Mouse (Mus musculus): Measurements from ENCODE around the gene Minar1.

Minar1 gene

GRCm38 (mm10) chr9:89623006-89623760 lies at the start of gene Minar1:
Minar1 (minus strand) TSS chr9:89623125.
- in situ Hi-C loops (cut with MboI; ENCODE audit: low pct_unique_long_range_greater_than_20kb in 1 of 2, low sequenced_read_pairs in 2 of 2, unreplicated experiment in 1 of 2) = no loop called here

- in situ Hi-C loops (cut with MboI; ENCODE audit: low pct_unique_long_range_greater_than_20kb in 1 of 2, low sequenced_read_pairs in 2 of 2, unreplicated experiment in 1 of 2) = no loop called here
Measured at GRCm38 (mm10) chr9:89669878-89670277, 47.0 kb upstream of the Minar1 start.

- in situ Hi-C loops (cut with MboI; ENCODE audit: low pct_unique_long_range_greater_than_20kb in 1 of 2, low sequenced_read_pairs in 2 of 2, unreplicated experiment in 1 of 2) = no loop called here
Measured at GRCm38 (mm10) chr9:89667306-89667942, 44.5 kb upstream of the Minar1 start.

GRCm38 (mm10) chr9:89650913-89651312 lies 28.0 kb upstream of the Minar1 start:
- in situ Hi-C loops (cut with MboI; ENCODE audit: low pct_unique_long_range_greater_than_20kb in 1 of 2, low sequenced_read_pairs in 2 of 2, unreplicated experiment in 1 of 2) = no loop called here

- in situ Hi-C loops (cut with MboI; ENCODE audit: low pct_unique_long_range_greater_than_20kb in 1 of 2, low sequenced_read_pairs in 2 of 2, unreplicated experiment in 1 of 2) = no loop called here
Measured at GRCm38 (mm10) chr9:89637453-89637852, 14.5 kb upstream of the Minar1 start.

- in situ Hi-C loops (cut with MboI; ENCODE audit: low pct_unique_long_range_greater_than_20kb in 1 of 2, low sequenced_read_pairs in 2 of 2, unreplicated experiment in 1 of 2) = no loop called here
Measured at GRCm38 (mm10) chr9:89622296-89623005, 474 bp downstream of the Minar1 start.

- in situ Hi-C loops (cut with MboI; ENCODE audit: low pct_unique_long_range_greater_than_20kb in 1 of 2, low sequenced_read_pairs in 2 of 2, unreplicated experiment in 1 of 2) = no loop called here
Measured at GRCm38 (mm10) chr9:89621750-89622149, 1.2 kb downstream of the Minar1 start.

GRCm38 (mm10) chr9:89620347-89620746 lies 2.6 kb downstream of the Minar1 start:
- in situ Hi-C loops (cut with MboI; ENCODE audit: low pct_unique_long_range_greater_than_20kb in 1 of 2, low sequenced_read_pairs in 2 of 2, unreplicated experiment in 1 of 2) = no loop called here

- in situ Hi-C loops (cut with MboI; ENCODE audit: low pct_unique_long_range_greater_than_20kb in 1 of 2, low sequenced_read_pairs in 2 of 2, unreplicated experiment in 1 of 2) = no loop called here
Measured at GRCm38 (mm10) chr9:89616946-89617345, 6.0 kb downstream of the Minar1 start.

- in situ Hi-C loops (cut with MboI; ENCODE audit: low pct_unique_long_range_greater_than_20kb in 1 of 2, low sequenced_read_pairs in 2 of 2, unreplicated experiment in 1 of 2) = no loop called here
Measured at GRCm38 (mm10) chr9:89610592-89610991, 12.3 kb downstream of the Minar1 start.

- in situ Hi-C loops (cut with MboI; ENCODE audit: low pct_unique_long_range_greater_than_20kb in 1 of 2, low sequenced_read_pairs in 2 of 2, unreplicated experiment in 1 of 2) = no loop called here
Measured at GRCm38 (mm10) chr9:89607321-89607720, 15.6 kb downstream of the Minar1 start.

- in situ Hi-C loops (cut with MboI; ENCODE audit: low pct_unique_long_range_greater_than_20kb in 1 of 2, low sequenced_read_pairs in 2 of 2, unreplicated experiment in 1 of 2) = no loop called here
Measured at GRCm38 (mm10) chr9:89606256-89606655, 16.7 kb downstream of the Minar1 start.

GRCm38 (mm10) chr9:89601891-89602290 lies 21.0 kb downstream of the Minar1 start:
- in situ Hi-C loops (cut with MboI; ENCODE audit: low pct_unique_long_range_greater_than_20kb in 1 of 2, low sequenced_read_pairs in 2 of 2, unreplicated experiment in 1 of 2) = no loop called here

- in situ Hi-C loops (cut with MboI; ENCODE audit: low pct_unique_long_range_greater_than_20kb in 1 of 2, low sequenced_read_pairs in 2 of 2, unreplicated experiment in 1 of 2) = no loop called here
Measured at GRCm38 (mm10) chr9:89600677-89601076, 22.2 kb downstream of the Minar1 start.

GRCm38 (mm10) chr9:89597071-89597470 lies 25.9 kb downstream of the Minar1 start:
- in situ Hi-C loops (cut with MboI; ENCODE audit: low pct_unique_long_range_greater_than_20kb in 1 of 2, low sequenced_read_pairs in 2 of 2, unreplicated experiment in 1 of 2) = no loop called here

- in situ Hi-C loops (cut with MboI; ENCODE audit: low pct_unique_long_range_greater_than_20kb in 1 of 2, low sequenced_read_pairs in 2 of 2, unreplicated experiment in 1 of 2) = no loop called here
Measured at GRCm38 (mm10) chr9:89596392-89596791, 26.5 kb downstream of the Minar1 start.

GRCm38 (mm10) chr9:89592391-89592790 lies 30.5 kb downstream of the Minar1 start:
- in situ Hi-C loops (cut with MboI; ENCODE audit: low pct_unique_long_range_greater_than_20kb in 1 of 2, low sequenced_read_pairs in 2 of 2, unreplicated experiment in 1 of 2) = no loop called here

GRCm38 (mm10) chr9:89578422-89578821 lies 44.5 kb downstream of the Minar1 start:
- in situ Hi-C loops (cut with MboI; ENCODE audit: low pct_unique_long_range_greater_than_20kb in 1 of 2, low sequenced_read_pairs in 2 of 2, unreplicated experiment in 1 of 2) = no loop called here

GRCm38 (mm10) chr9:89552663-89553062 lies 70.3 kb downstream of the Minar1 start:
- in situ Hi-C loops (cut with MboI; ENCODE audit: low pct_unique_long_range_greater_than_20kb in 1 of 2, low sequenced_read_pairs in 2 of 2, unreplicated experiment in 1 of 2) = no loop called here
